Mouse (Mus musculus): ENCODE data around the gene Pcgf2.
"Not testable (repeated sequence)": the region's sequence is repeated elsewhere in the genome, so short reads cannot be mapped to it uniquely, and the experiment has no call there.

The Pcgf2 gene

DNA sequence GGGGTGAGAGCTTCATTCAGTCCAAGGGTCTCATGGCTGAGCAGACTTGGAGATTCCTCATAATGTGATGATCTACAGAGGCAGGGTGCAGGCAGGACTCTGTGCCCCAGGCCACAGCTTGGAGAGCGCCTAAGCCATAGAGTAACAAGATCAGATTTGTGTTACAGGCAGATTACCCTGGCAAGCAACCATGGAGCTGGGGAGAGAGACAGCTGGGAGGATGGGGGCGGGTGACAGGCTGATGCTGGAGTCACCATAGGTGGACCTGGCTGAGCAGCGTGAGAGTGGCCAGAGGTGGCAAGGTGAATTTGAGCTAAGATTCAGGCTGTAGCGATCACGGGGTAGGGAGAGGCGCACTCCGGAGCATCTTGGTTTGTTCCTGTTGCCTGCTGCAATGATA lies 32.1 kb downstream of the Pcgf2 start:
- DNase-seq (ENCODE audit: low spot score) = no peak

DNA sequence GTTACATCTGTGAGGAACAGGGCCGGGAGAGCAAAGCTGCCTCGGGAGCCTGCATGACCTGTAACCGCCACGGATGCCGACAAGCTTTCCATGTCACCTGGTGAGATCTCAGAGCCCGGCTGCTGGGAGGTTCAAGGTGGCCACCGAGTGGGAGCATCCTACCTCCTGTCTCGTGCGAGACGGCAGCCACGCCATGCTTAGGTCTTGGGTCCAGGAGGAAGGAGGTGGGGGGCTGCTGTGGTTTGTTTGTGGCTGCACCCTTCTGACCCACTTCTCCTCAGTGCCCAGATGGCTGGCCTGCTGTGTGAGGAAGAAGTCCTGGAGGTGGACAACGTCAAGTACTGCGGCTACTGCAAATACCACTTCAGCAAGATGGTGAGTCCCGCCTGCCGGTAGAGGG lies 33.5 kb downstream of the Pcgf2 start:
- DNase-seq (ENCODE audit: low spot score) = no peak

GRCm38 (mm10) chr11:97666221-97666620 lies 34.1 kb downstream of the Pcgf2 start:
- no peak for DNase-seq (ENCODE audit: low spot score)

DNA sequence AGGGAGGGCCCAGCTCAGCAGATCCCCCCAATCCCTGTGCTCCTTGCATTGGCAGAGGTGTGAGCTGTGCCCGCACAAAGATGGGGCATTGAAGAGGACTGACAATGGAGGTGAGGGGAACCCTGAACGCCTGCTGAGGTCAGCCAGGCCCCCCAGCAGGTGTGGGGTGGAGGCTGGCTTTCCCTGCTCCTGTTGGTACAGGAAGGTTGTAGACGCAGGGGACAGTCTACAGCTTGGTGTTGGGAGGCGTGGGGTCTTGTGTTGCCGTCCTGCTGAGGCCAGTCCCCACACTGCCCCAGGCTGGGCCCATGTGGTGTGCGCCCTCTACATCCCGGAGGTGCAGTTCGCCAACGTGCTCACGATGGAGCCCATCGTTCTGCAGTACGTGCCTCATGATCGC lies 34.9 kb downstream of the Pcgf2 start:
- no peak for DNase-seq (ENCODE audit: low spot score)

GRCm38 (mm10) chr11:97664771-97665240 lies 35.5 kb downstream of the Pcgf2 start:
- no peak for DNase-seq (ENCODE audit: low spot score)

DNA sequence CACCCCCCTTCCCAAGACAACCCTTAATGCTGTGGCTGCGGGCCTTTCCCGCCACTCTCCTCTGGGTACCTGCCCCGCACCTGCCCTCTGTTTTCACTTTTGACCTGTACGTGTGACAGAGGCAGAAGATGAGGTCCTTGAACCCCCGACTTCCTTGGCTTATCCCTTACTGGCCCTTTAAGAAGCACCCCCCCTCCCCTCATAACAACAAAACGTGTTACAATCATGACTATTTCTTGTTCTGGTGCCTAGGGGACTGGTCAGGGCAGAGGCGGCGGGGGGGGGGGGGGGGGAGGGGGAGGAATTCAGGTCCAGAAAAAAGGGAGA lies 36.0 kb downstream of the Pcgf2 start:
- no peak for DNase-seq (ENCODE audit: low spot score)

DNA sequence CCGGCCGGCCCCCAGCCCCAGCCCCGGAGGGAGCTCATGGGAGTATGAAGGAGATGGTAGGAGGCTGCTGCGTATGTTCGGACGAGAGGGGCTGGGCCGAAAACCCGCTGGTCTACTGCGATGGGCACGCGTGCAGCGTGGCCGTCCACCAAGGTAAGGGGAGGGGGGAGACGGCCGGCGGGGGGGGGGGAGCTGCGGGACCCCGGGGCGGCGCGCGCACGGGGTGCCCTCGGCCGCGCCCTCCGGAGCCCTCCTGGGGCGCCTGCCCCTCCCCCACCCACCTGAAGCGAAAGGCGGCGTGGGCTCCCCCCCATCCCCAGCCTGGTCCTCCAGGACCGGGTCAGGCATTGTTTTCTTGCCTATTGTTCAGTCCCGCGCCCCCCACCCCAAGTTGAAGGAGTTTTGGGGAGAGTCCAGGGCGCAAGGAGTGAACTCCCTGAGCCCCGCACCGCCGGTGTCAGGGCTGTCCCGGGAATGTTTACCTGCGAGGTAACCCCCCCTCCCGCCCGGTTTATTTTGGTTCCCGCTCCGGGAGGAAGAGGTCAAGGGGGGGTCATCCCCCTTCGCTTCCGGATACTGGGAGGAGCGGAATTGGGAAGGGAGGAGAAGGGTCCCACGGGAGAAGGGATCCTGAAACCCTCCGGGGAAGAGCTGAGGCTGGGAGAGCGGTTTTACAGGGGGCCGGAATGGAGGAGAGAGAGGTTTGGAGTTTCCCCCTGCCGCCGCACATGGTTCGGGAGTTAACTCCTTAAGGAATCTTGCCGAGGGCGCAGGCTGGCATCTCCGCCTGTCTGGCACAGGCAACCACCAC lies 36.6 kb downstream of the Pcgf2 start:
- DNase-seq (ENCODE audit: low spot score) = no peak

DNA sequence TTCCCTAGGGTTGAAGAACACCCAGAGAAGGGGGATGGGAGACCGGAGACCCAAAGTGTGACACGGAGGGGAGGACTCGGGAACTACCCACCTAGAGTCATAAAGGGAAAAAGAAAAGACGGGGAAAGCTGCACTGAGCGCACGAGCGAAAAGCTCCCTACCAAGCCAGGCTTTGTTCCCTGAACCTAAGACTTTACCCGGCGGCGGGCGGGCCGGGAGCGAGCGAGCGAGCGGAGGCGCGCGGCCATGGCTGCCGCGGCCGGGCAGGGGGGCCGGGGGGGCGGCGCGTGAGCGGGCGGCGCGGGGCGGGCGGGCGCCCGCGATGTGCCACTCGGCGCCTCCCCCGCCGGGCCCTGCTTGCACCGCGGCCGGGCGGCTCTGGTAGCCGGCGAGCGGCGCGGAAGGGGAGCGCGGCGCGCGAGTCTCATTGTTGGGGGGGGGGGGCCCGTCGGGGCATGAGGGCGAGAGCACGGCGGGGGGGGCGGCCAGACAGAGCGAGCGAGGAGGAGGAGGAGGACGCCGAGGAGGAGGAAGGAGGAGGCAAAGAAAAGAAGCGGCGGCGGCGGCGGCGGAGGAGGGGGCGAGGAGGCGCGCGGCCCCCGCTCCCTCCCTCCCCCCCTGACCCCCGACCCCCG lies 37.3 kb downstream of the Pcgf2 start, which contains the start of gene Mllt6:
TSS of gene Mllt6 (plus strand) at position 522 of the 635 bp plus-strand sequence.
- DNase-seq (ENCODE audit: low spot score) = no peak

DNA sequence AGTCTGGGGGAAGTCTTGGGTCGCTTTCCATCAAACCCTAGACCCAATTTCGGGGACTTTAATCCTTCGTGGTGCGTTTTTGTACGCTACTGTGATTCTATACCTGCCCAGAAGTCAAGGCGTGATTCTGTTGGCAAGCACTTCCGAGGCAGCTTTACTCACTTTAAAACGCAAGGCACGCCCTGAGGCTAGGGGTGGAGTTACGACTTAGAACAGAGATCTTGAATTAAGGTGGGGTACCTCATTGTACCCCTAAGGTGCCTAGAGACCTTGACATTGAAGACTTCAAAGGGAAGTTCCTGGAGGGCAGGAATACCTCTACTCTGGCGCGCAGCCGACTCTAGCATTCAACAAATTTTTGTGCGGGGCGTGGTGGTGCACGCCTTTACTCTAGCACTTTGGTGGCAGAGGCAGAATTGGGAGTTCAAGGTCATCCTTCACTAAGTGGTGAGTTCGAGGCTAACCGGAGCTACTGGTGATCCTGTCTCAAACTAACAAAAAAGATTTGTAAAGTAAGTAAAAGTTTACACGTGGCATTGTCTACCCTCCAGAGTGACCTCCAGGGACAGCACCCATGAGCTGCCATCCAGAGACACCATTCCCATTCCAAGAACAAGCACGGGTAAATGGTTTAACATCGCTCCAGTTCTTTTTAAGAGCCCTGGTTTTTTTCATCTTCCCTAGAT lies 37.9 kb downstream of the Pcgf2 start:
- DNase-seq (ENCODE audit: low spot score) = no peak

DNA sequence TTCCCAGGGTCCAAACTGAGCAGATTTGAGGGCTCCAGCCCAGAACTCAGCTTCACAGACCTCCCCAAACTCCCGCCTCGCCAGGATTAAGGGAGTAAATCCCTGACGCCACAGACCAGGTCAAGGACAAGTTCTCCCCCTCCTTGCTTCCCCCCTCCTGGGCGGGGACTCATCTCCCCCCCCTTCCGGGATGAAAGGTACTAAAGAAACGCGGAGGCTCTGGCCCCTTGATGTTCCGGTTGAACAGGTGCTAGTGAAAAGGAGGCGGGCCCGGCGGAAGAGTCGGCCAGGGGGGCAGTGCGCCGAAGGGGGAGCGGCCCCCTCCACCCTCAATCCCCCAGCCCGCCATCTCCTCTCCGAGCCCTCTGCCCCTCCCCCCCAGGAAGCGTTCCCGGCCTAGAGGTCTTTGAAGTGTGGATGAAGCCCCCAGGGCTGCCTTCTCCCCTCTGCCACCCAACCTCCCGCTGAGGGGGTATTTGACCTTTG lies 38.6 kb downstream of the Pcgf2 start:
- no peak for DNase-seq (ENCODE audit: low spot score)

DNA sequence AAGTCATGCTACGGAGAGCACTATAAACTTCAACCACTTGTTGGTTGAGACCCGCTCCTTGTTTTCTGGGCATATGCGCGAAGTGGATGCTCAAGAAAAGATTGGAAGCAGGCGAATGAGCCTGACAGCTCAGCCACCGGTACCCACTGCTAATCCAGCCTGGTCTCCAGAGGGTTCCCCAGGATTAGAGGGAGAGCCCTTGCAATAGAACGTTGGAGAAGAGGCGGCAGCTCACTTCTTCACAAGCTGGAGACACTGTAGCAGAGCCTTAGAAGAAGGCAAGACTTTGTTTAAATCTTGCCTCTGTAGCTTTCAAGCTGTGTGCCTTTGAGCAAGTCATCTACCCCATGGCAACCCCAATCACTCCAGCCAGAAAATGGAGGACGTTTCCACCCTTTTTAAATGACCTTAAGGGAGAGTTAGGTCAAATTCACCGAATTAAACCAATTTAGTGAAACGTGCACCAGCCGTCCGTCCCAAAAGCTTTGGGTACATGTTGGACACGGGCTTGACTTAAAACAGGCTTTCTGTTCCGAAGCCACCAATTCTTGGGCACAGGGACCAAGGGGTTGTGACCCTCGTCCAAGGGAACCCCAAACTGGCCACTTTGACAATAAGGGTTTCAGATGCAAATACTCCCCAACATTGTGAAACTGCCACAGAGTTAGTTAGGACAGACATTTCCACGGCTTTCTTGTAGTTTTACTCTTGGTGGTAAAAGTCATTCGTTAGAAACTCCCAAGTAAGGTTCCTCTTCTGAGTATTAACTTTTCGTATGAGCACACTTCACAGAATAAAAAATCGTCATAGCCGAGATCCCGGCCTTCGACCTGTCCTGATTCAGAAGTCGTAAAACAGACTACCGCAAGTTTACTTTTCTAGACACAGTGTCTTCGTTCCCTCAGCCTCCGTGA lies 39.3 kb downstream of the Pcgf2 start:
- no peak for DNase-seq (ENCODE audit: low spot score)

GRCm38 (mm10) chr11:97659990-97660714 lies 40.1 kb downstream of the Pcgf2 start:
- peak; percentile 64 for DNase-seq (ENCODE audit: low spot score)

DNA sequence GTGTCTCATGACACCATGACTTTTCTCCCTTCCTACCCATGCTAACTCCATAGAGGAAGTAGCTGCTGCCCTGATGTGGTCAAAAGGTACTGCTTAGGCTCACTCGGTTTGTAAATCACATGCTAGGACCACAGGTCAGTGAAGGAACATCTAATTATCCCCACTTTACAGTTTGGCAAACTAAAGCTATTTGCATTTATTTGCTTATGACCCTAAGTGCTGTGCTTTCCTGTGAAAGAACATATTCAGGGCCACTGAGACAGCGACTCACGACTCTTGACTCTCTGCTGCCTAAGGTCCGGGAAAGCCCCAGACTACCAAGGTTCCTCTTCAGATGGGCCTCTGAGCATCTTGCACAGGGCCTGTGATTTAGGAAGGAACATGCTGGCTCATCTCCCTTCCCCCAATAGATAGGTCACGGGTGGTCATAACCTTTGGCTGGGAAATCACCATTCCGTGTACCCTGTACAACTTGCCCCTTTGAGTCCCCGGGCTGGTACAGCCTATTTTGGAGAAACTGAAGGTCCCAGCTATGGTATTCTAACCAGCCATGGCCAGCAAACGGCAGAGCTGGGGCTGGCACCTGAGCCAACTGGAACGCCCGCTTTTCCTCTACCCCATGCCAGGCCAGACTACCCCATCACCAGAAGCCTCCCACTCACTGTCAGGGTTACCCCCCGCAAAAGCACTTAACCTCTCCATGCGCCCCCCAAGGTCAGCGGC lies 40.9 kb downstream of the Pcgf2 start:
- DNase-seq (ENCODE audit: low spot score) = no peak

DNA sequence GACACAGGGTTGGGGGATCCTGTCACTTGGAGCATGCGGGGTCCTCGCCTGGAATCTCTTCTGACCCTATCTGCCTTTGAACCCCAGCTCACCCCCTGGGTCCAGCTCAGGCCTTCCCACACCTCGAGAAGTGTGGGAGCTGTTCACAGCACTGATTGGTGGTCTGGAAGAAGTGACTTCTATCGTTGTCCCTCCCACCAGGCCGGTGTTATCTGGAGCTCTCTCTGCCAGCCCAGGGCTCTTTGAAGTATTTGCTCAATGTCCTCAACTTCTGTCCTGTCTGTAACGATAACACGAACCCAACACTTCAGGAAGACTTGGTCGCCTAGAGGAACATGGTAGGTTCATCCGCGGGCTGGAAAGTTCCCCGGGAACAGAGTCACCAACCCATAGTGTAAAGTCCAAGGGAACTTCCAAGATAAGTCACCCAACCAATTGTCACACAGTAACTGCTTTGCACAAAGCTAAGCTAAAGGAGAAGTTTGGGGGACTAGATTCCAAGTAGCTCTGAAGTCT lies 41.5 kb downstream of the Pcgf2 start:
- DNase-seq (ENCODE audit: low spot score) = no peak

DNA sequence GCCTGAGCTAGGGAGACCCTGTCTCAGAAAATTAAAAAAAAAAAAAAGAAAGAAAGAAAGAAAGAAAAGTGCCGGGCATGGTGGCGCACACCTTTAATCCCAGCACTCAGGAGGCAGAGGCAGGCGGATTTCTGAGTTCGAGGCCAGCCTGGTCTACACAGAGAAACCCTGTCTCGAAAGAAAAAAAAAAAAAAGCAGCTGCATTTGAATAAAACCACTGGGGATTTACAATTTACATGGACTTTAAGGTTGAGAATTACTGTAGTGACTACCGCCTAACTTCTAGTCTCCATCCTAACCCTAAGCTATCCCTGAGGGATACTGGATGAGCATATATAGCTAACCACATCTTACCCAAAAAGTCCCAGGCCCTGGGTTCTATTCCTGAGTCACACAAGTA lies 42.3 kb downstream of the Pcgf2 start:
- DNase-seq (ENCODE audit: low spot score) = not testable (repeated sequence)

GRCm38 (mm10) chr11:97657184-97657945 lies 42.9 kb downstream of the Pcgf2 start:
- no peak for DNase-seq (ENCODE audit: low spot score)

DNA sequence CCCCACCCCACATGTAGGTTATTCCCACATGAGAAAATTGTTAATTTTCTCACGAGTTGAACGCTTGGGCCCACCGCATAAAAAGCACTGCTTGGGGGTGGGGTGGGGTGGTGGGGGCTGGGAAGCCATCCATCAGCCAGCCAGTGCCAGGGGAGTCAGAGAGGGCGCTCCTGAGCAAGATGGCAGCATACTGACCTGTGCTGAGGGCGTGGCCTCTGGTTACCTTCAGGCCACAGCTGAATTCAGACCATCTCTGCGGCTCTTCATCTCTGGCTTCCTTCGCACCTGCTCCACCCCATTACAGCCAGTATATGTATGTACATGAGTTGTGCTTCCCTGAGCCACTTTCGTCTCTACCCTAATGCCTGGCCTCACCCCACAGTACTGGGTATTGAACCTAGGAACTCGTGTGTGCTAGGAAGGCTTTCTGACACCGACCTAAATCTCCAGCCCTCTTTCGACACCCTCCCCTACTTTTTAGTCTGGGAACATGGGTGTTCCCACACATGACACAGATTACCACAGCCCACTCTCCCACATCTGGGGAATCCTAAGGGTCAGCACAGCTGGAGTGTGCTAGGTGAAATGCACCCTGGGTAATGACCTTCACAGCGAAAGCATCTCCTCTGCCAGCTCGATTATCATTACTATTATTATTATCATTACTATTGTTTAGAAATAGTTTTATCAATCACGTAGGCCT lies 43.9 kb downstream of the Pcgf2 start:
- DNase-seq (ENCODE audit: low spot score) = no peak

- no peak for DNase-seq (ENCODE audit: low spot score)
Observed at GRCm38 (mm10) chr11:97654210-97654609, 46.1 kb downstream of the Pcgf2 start.

- not testable (repeated sequence) for DNase-seq (ENCODE audit: low spot score)
Observed at GRCm38 (mm10) chr11:97653376-97653775, 46.9 kb downstream of the Pcgf2 start.
